Mouse (Mus musculus) neural tube, embryonic 12.5 days (tissue): ENCODE measurements around the gene Usp27x. TPM values are rescaled to one million over a fixed set of nuclear protein-coding genes. Genes with fewer than 3 reads are reported as not detected.

Experiments
- polyA plus RNA-seq: library from polyadenylated mRNA; unstranded; fragments of >200 nt; fragmentation: Nextera tagmentation; extraction: Ambion mirVana; gene quantifications from 2 replicates; pipeline ENCODE4 v1.2.1, GENCODE M21; 2016

Gene Usp27x
- polyA plus RNA-seq, 1 experiment from 2014 or later = 1.3 TPM

Other genes starting within 250 kb of the Usp27x start
- 12.9 and 14.3 TPM in 2 replicates for gene Clcn5, start 56.5 kb downstream of the Usp27x start, polyA plus RNA-seq
- gene Foxp3, start 197.8 kb upstream of the Usp27x start, polyA plus RNA-seq = 0.06 and 0.09 TPM in 2 replicates
- gene Ppp1r3f, start 198.5 kb upstream of the Usp27x start, polyA plus RNA-seq = 4.6 and 5.3 TPM in 2 replicates
- 30.2 and 30.6 TPM in 2 replicates for gene Ccdc22, start 229.7 kb upstream of the Usp27x start, polyA plus RNA-seq
- gene Cacna1f, start 231.3 kb upstream of the Usp27x start, polyA plus RNA-seq = 0.47 TPM in 1 of 2 replicates, not detected in the other